Mouse (Mus musculus): ENCODE results near the gene Nfe2l3. TPM values are rescaled to one million over a fixed set of nuclear protein-coding genes. Genes with fewer than 3 reads are reported as not detected.

Nfe2l3 gene
- polyA plus RNA-seq, 1 experiment from 2014 or later: 4.5 TPM

GRCm38 (mm10) chr6:51507556-51507955 lies 75.1 kb downstream of the Nfe2l3 start:
- Histone ChIP-seq H3K27me3 (no peaks in the 10 kb centered on the region), H3K4me2 (replicated peaks) (no peak overlapping the region), H3K4me1 (no peaks in the 10 kb centered on the region), H3K4me3 (no peak overlapping the region), H3K9me3 (replicated peaks) (no peaks in the 10 kb centered on the region), H3K27ac (no peak overlapping the region), H3K9ac (no peak overlapping the region), H3K36me3 (no peaks in the 10 kb centered on the region)
- 67% methylated on average over 2 of the region's 2 CpGs for WGBS
- no peak for ATAC-seq (ENCODE audit: low FRiP score)

Other genes with a start within 250 kb of the Nfe2l3 start
- 2,304 and 2,598 TPM in 2 replicates for gene Hnrnpa2b1, start 37.2 kb downstream of the Nfe2l3 start, polyA plus RNA-seq (2016; fragmentation: Nextera tagmentation; extraction: Ambion mirVana)
- gene Cbx3, start 37.7 kb downstream of the Nfe2l3 start, polyA plus RNA-seq (2016; fragmentation: Nextera tagmentation; extraction: Ambion mirVana): 559 and 584 TPM in 2 replicates
- gene Snx10, start 91.2 kb downstream of the Nfe2l3 start, polyA plus RNA-seq (2016; fragmentation: Nextera tagmentation; extraction: Ambion mirVana): 39.7 and 43.1 TPM in 2 replicates